Mouse (Mus musculus) hindbrain, embryonic 15.5 days (tissue): ENCODE measurements around the gene H2-K1. TPM values are rescaled to one million over a fixed set of nuclear protein-coding genes. Genes with fewer than 3 reads are reported as not detected.
A peak's percentile ranks its signal among the peaks of the same experiment; 100 is the strongest.

Source experiments
- ATAC-seq: fragments of 200-750 bp; cut with Nextera tagmentation; 2 replicates; pipeline ENCODE4 v1.8.0; 2017; ENCODE audit warnings: low read depth, moderate number of reproducible peaks, moderate TSS enrichment; ENCODE audit not compliant: low FRiP score
- H3K27ac ChIP-seq: fragments of 300-500 bp; sonication (generic); replicated peaks from 2 replicates; pipeline ENCODE4 v1.5.1; 2015; ENCODE audit warnings: mild to moderate bottlenecking, inconsistent platforms
- H3K27me3 ChIP-seq: fragments of 300-500 bp; sonication (generic); 2 replicates; pipeline ENCODE4 v1.6.1; 2015; ENCODE audit warnings: control low read depth, inconsistent platforms
- H3K36me3 ChIP-seq: fragments of 300-500 bp; sonication (generic); 2 replicates; pipeline ENCODE4 v1.6.1; 2015; ENCODE audit warnings: control low read depth, inconsistent platforms
- H3K4me1 ChIP-seq: fragments of 300-500 bp; sonication (generic); replicated peaks from 2 replicates; pipeline ENCODE4 v1.6.1; 2015; ENCODE audit warnings: control low read depth, inconsistent platforms
- H3K4me2 ChIP-seq: fragments of 300-500 bp; sonication (generic); 2 replicates; pipeline ENCODE4 v1.6.1; 2015; ENCODE audit warnings: moderate library complexity, mild to moderate bottlenecking, inconsistent platforms
- H3K4me3 ChIP-seq: fragments of 300-500 bp; sonication (generic); 2 replicates; pipeline ENCODE4 v1.5.1; 2015; ENCODE audit warnings: mild to moderate bottlenecking, inconsistent platforms
- H3K9ac ChIP-seq: fragments of 300-500 bp; sonication (generic); 2 replicates; pipeline ENCODE4 v1.6.1; 2015; ENCODE audit warnings: inconsistent platforms
- H3K9me3 ChIP-seq: fragments of 300-500 bp; sonication (generic); 2 replicates; pipeline ENCODE4 v1.6.1; 2016; ENCODE audit warnings: control low read depth, inconsistent platforms
- WGBS: fragments of 180-500 bp; shearing (Covaris S2); methylation state at CpG from one replicate; pipeline ENCODE4 v1.1.7; 2015; 5-methylcytosine and 5-hydroxymethylcytosine counted together
- polyA plus RNA-seq: library from polyadenylated mRNA; unstranded; fragments of >200 nt; fragmentation: Nextera tagmentation; extraction: Ambion mirVana; gene quantifications from 2 replicates; pipeline ENCODE4 v1.2.1, GENCODE M21; 2015

Gene H2-K1
- polyA plus RNA-seq, 1 experiment from 2014 or later = 19.5 TPM

DNA sequence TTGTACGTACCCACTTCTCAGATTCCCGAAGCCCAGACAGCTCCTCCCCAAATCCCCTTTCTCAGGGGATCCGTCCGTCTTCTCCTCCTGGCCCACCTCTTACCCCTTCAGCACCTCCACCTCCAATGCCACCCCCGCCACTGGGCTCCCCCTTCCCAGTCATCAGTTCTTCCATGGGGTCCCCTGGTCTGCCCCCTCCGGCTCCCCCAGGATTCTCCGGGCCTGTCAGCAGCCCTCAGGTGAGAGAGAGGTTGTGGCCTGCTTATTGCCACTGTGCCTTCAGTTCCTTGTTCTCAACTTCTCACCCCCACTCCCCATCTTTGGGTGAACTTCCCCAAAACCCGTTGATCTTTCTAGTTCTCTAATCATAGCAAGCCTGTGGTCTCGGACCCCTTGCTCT, 32.7 kb upstream of the H2-K1 start:
- Histone ChIP-seq H3K27ac (peak overlapping the region; percentile 98; the same call in 1 of the 2 replicates), H3K9ac (peak overlapping the region; percentile 94), H3K36me3 (peaks cover 46% of the 10 kb centered on the region), H3K4me2 (peak overlapping the region; percentile 96), H3K4me3 (peak overlapping the region; percentile 64), H3K4me1 (peaks cover 52% of the 10 kb centered on the region), H3K9me3 (no peaks in the 10 kb centered on the region), H3K27me3 (0 out of 2 replicates have a peak, but pooled peaks cover 5% of the 10 kb centered on the region)
- 70% methylated on average over 9 of the region's 9 CpGs for WGBS
- no peak for ATAC-seq

DNA sequence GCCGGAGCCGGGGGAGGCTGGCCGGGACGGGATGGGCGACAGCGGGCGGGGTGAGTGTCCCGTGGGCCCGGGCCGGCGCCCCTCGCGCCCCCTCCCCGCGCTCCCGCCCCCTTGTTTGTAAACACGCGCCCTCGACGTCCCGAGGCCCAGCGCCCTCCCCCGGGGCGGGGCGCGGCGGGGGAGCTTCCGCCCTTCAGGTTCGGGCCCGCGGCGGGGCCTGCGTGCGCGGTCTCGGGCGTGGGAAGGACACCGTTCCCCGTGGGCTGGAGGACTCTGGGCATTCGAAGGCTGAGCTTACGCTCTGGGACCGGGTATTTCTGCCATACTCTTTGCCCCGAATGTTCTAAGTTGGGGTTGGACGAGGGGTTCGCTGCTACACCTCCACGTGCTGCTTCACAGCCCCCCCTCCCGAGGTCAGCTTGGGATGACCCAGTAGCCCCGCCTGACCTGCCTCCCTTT, 32.1 kb upstream of the H2-K1 start:
- peaks cover 40% of the 10 kb centered on the region for H3K36me3 ChIP-seq
- H3K4me2 ChIP-seq = peak overlapping the region; percentile 96
- no peaks in the 10 kb centered on the region for H3K27me3 ChIP-seq
- H3K4me3 ChIP-seq = peak overlapping the region; percentile 64
- no peaks in the 10 kb centered on the region for H3K9me3 ChIP-seq
- peaks cover 57% of the 10 kb centered on the region for H3K4me1 ChIP-seq
- no peak for ATAC-seq
- peak overlapping the region; percentile 94 for H3K9ac ChIP-seq
- peak overlapping the region; percentile 98 for H3K27ac ChIP-seq
- under 1% methylated on average over 40 of the region's 48 CpGs for WGBS

GRCm38 (mm10) chr17:34031465-34032173, 31.5 kb upstream of the H2-K1 start, which contains the start of the genes Slc39a7 and Rxrb:
Gene Slc39a7, minus strand, starts transcription at chr17:34031682.
Gene Rxrb, plus strand, starts transcription at chr17:34031812.
- peaks cover 34% of the 10 kb centered on the region for H3K36me3 ChIP-seq
- ATAC-seq = peak; percentile 85
- H3K4me1 ChIP-seq = peaks cover 63% of the 10 kb centered on the region
- peak within 1 kb of the TSS; percentile 64 for H3K4me3 ChIP-seq
- peak within 1 kb of the TSS; percentile 96 for H3K4me2 ChIP-seq
- H3K27me3 ChIP-seq = no peaks in the 10 kb centered on the region
- peak within 1 kb of the TSS; percentile 98 for H3K27ac ChIP-seq
- WGBS = under 1% methylated on average over 72 of the region's 88 CpGs
- no peaks in the 10 kb centered on the region for H3K9me3 ChIP-seq
- peak within 1 kb of the TSS; percentile 94 for H3K9ac ChIP-seq

GRCm38 (mm10) chr17:34030861-34031326, 30.7 kb upstream of the H2-K1 start:
- peak overlapping the region; percentile 96 for H3K4me2 ChIP-seq
- peak overlapping the region; percentile 76 for H3K9ac ChIP-seq
- H3K4me3 ChIP-seq = peak overlapping the region; percentile 64
- H3K27ac ChIP-seq = peak overlapping the region; percentile 98
- H3K9me3 ChIP-seq = no peaks in the 10 kb centered on the region
- H3K27me3 ChIP-seq = no peaks in the 10 kb centered on the region
- H3K4me1 ChIP-seq = peaks cover 70% of the 10 kb centered on the region
- ATAC-seq = no peak
- peaks cover 27% of the 10 kb centered on the region for H3K36me3 ChIP-seq
- 8% methylated on average over 20 of the region's 20 CpGs for WGBS

GRCm38 (mm10) chr17:34029890-34030595, 29.9 kb upstream of the H2-K1 start:
- Histone ChIP-seq H3K9ac (peak overlapping the region; percentile 76), H3K4me2 (peak overlapping the region; percentile 96), H3K36me3 (peaks cover 22% of the 10 kb centered on the region), H3K4me1 (peaks cover 79% of the 10 kb centered on the region), H3K27me3 (no peaks in the 10 kb centered on the region), H3K9me3 (no peaks in the 10 kb centered on the region), H3K27ac (peak overlapping the region; percentile 98; the same call in 1 of the 2 replicates), H3K4me3 (peak overlapping the region; percentile 64)
- 70% methylated on average over 21 of the region's 21 CpGs for WGBS
- no peak for ATAC-seq

GRCm38 (mm10) chr17:34029150-34029889, 29.2 kb upstream of the H2-K1 start:
- Histone ChIP-seq H3K9ac (no peak overlapping the region), H3K4me3 (peak overlapping the region; percentile 64; the same call in 1 of the 2 replicates), H3K4me1 (peaks cover 79% of the 10 kb centered on the region), H3K36me3 (peaks cover 17% of the 10 kb centered on the region), H3K4me2 (peak overlapping the region; percentile 96), H3K27me3 (no peaks in the 10 kb centered on the region), H3K9me3 (no peaks in the 10 kb centered on the region), H3K27ac (no peak overlapping the region)
- no peak for ATAC-seq
- 89% methylated on average over 18 of the region's 18 CpGs for WGBS

- 40% methylated on average over 17 of the region's 17 CpGs for WGBS
- Histone ChIP-seq H3K27me3 (no peaks in the 10 kb centered on the region), H3K4me1 (peaks cover 76% of the 10 kb centered on the region), H3K9ac (no peak overlapping the region; the same call in 1 of the 2 replicates), H3K27ac (peak overlapping the region; percentile 98), H3K4me2 (peak overlapping the region; percentile 92), H3K9me3 (no peaks in the 10 kb centered on the region), H3K36me3 (peaks cover 15% of the 10 kb centered on the region), H3K4me3 (peak overlapping the region; percentile 63)
- no peak for ATAC-seq
Observed at GRCm38 (mm10) chr17:34028501-34029149, 28.5 kb upstream of the H2-K1 start.

GRCm38 (mm10) chr17:34027656-34028223, 27.6 kb upstream of the H2-K1 start, which contains the start of gene H2-Ke6:
Gene H2-Ke6, minus strand, starts transcription at chr17:34028060.
- Histone ChIP-seq H3K4me3 (peak within 1 kb of the TSS; percentile 63), H3K36me3 (peaks cover 15% of the 10 kb centered on the region), H3K27me3 (no peaks in the 10 kb centered on the region), H3K9ac (peak within 1 kb of the TSS; percentile 55), H3K9me3 (no peaks in the 10 kb centered on the region), H3K27ac (peak within 1 kb of the TSS; percentile 98), H3K4me2 (peak within 1 kb of the TSS; percentile 92), H3K4me1 (peaks cover 76% of the 10 kb centered on the region)
- under 1% methylated on average over 47 of the region's 49 CpGs for WGBS
- peak; percentile 73 for ATAC-seq

GRCm38 (mm10) chr17:34026917-34027655, 26.9 kb upstream of the H2-K1 start:
- H3K27ac ChIP-seq = peak overlapping the region; percentile 98
- peaks cover 77% of the 10 kb centered on the region for H3K4me1 ChIP-seq
- no peak for ATAC-seq
- H3K9me3 ChIP-seq = no peaks in the 10 kb centered on the region
- H3K27me3 ChIP-seq = no peaks in the 10 kb centered on the region
- peak overlapping the region; percentile 55 for H3K9ac ChIP-seq
- peak overlapping the region; percentile 92 for H3K4me2 ChIP-seq
- WGBS = 2% methylated on average over 36 of the region's 36 CpGs
- peak overlapping the region; percentile 63 for H3K4me3 ChIP-seq
- peaks cover 15% of the 10 kb centered on the region for H3K36me3 ChIP-seq

GRCm38 (mm10) chr17:34026221-34026620, 26.1 kb upstream of the H2-K1 start:
- H3K9ac ChIP-seq = peak overlapping the region; percentile 91; the same call in 1 of the 2 replicates
- WGBS = 18% methylated on average over 2 of the region's 2 CpGs
- peak overlapping the region; percentile 92 for H3K4me2 ChIP-seq
- peaks cover 21% of the 10 kb centered on the region for H3K36me3 ChIP-seq
- H3K27ac ChIP-seq = peak overlapping the region; percentile 98
- H3K27me3 ChIP-seq = no peaks in the 10 kb centered on the region
- H3K4me1 ChIP-seq = peaks cover 77% of the 10 kb centered on the region
- ATAC-seq = no peak
- H3K9me3 ChIP-seq = no peaks in the 10 kb centered on the region
- peak overlapping the region; percentile 70 for H3K4me3 ChIP-seq
